Mouse (Mus musculus) layer of hippocampus, postnatal 10 days (tissue): ENCODE data around the gene Nmnat2. TPM values are rescaled to one million over a fixed set of nuclear protein-coding genes. Genes with fewer than 3 reads are reported as not detected.
A peak's percentile ranks its signal among the peaks of the same experiment; 100 is the strongest.

ENCODE experiments used
- DNase-seq, 2 experiments: peaks; one replicate each; pipeline ENCODE4 v3.0.0; 2021; ENCODE audit warnings: low spot score in 2 of 2
- long read RNA-seq: library from polyadenylated mRNA; stranded (forward); transcript quantifications from one replicate; pipeline ENCODE4 v2.0.0, GENCODE M21; 2023
- total RNA-seq, 2 experiments: library from RNA; stranded (reverse); gene quantifications; 2 replicates each; pipeline ENCODE4 v1.2.3; 2021

The Nmnat2 gene
- total RNA-seq = 100 to 1,000 TPM in 1 of 2 experiments, 10 to 100 TPM in 1; 99.2 to 106 TPM
- long read RNA-seq, partial matches to known transcripts = 27 of 27 reads
- long read RNA-seq, other reads (novel, unspliced or antisense) = 0 of 27 reads

DNA sequence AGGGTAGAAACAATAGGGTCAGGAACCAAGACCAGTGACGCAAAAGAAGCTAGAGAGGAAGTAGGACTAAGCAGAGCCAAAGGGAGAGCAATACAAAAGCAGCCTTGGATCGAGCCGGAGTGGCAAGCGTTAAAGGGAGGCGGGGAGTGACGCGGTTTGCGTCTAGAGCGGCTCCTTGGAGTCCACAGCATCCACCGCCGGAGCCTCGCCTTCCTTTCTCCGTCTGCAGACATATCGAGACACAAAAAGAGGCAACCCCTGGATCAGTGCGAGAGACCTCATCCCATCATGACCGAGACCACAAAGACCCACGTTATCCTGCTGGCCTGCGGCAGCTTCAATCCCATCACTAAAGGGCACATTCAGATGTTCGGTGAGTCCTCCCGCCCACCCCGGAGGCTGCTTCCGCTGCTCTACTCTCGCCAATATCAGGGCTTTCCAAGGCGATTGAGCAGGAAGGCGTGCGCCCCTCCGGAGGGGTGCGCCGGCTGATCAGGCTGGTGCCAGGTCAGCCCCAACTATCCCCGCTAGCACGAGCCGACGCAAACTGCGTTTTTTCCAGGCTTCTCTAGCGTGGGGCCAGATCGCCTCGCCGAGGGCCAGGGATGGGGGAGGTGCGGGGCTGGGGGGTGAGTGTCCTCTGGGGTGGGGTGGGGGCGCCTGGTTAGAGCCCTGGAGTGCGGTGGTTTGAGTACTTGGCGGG, at the start of gene Nmnat2:
Gene Nmnat2, plus strand, starts transcription at position 173 of the 703 bp plus-strand sequence.
- DNase-seq = peak; percentile 70 to 73

DNA sequence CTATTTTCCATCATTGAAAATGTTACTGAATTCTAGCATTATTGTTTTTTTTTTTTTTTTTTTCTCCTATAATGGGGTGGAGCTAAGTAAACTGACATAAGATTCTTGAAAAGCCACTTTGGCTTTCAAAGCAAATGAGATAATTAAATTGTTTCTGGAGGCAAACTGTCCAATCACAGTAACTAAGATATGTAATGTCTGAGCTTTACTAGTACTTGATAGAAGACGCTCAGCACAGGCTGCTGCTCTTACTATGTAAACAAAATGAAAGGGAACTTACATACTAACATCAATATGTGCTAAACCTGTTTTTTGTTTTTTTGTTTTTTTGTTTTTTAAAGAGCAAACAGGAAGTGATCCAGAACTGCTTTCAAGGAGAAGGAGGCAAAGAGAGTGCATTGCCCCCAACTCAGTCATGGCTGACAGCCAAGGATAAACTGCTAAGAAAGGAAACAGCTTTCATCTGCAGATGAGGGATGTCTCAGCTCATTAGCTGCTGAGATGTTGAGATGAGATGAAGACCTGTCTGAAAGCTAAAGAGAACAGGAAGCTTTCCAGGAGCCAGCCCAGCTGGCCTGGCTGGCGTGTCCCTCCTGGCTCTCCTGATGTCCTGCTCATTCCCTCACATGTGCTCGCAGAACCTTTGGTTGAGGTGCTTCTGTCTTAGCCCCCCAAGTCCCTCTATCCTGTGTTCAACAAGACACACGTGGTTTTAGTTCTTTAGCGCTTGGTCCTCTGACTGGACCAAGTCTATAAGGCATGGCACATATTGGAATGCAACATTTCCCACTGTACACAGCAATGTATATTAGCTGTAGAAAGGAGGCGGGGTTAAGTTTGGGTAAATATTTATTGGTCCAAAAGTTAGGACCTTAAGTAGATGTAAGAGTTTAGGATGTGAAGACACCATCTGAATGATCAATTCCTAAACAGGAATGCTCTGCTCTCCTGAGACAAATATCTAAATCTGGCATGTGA, 41.0 kb upstream of the Nmnat2 start:
- DNase-seq = no peak

DNA sequence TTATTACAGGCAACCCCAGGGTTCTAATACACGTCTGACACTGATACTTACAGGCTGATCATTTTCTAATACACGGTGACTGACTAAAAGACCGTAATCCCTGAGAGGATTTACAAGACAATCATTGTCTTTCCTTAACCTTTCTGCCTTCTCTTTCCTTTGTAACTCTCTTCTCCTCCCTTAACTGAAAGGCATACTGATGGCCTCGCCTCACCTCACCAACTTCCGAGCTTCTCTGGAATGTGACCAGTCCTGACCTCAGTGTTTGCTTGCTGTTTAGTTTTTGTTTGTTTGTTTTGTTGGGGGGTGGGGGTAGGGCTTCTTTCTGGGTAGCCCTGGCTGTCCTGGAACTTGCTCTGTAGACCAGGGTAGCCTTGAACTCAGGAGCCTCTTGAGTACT, 39.0 kb upstream of the Nmnat2 start:
- DNase-seq = no peak

DNA sequence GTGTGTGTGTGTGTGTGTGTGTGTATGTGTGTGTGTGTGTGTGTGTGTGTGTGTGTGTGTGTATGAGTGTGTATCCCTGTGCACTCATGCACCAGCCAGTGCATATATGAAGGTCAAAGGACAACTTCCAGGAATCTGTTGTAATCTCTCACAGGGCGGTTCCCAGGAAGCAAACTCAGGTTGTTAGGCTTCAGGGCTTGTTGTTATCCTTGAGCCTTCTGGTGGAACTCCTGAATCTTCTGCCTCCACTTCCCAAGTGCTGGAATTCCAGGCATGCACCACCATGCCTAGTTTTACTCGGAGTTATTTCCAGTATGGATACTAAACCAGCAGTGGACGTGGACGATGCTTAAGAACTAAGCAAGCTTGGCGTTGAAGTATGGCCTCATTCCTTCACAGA, 37.9 kb upstream of the Nmnat2 start:
- DNase-seq = no peak

DNA sequence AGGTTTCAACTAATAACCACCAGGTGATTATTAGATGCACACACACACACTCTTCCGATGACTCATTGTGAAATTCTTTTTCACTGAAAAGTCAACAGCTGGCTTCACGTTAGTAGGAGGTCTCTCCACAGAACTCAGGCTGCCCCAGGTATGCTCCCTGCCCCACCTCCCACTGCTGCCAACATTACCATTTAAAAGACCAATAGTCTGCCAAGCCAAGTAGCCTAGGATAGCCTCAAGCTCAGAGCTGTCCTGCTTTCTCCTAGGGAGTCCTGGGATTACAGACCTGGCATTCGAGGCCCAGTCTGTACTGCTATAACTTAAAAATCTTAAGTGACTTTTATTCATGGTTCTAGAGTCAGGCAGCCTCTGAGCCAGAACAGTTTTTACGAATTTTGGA, 37.2 kb upstream of the Nmnat2 start:
- DNase-seq = no peak

DNA sequence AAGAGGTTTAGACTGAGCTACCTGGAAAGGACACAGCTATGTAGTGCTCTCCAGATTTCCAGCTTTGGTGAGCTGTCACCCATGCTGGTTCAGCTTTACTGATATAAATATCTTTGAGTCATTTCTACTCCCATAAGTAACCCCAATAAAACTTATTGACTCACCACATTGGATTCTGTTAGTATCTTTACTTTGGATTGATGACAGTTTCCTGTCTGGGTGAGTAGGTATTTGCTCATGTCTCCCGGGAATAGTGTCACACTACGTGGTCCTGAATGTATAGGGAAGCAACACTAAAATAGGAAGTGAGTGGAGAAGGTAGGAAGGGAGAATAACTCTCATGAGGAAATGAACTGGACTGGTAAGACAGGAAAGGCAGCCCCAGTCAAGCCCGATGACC, 33.0 kb upstream of the Nmnat2 start:
- DNase-seq = no peak

DNA sequence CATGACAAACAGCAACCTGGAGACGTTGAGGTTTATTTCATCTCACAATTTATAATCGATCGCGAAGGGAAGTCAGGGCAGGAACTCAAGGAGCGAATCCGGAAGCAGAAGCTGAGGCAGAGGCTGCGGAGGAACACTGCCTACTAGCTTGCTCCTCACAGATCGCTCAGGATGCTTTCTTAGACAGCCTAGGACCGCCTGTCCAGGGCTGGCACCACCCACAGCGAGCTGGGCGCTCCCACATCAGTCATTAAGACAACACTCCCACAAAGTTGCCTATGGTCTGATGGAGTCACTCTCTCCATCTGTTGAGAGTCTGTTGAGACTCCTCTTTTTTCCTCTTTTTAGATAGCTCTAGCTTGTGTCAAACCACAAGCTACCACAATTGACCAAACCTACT, 20.8 kb upstream of the Nmnat2 start:
- DNase-seq = no peak

DNA sequence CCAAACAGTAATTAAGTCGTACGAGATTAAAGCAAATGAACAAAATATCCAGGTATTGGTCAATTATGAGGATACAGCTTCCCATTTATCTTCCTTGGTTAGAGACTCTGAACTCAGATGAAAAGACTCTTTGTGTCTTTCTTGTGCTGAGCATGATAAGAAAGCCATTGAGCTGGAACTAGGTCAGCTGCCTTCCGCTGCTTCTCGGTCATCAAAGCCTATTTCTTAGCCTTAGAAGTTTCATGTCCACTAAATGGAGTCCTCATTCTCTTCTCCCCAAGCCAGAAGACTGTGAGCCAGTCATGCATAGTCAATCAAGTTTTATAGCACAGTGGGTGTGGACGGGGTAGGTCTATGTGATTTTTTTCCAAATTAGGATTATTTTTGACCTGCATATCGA, 19.3 kb upstream of the Nmnat2 start:
- no peak for DNase-seq

DNA sequence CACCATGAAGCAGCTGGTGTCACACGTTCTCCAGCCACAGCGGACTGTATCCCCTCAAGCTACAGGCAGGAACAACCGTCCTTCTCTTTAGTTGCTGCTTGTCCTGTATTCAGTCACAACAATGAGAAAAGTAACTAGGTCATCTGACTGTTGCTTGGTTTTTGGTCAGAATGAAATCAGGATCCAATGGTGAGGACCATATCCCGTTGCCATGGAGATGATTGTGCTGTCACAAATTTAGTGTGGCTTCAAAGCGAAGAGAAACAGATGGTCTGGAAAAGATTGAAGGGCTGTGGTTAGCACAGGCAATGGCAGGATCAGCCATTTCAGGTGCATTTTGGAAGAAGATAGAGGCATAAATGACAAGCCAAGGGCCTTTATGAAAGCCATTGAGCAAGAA, 18.4 kb upstream of the Nmnat2 start:
- DNase-seq = no peak

DNA sequence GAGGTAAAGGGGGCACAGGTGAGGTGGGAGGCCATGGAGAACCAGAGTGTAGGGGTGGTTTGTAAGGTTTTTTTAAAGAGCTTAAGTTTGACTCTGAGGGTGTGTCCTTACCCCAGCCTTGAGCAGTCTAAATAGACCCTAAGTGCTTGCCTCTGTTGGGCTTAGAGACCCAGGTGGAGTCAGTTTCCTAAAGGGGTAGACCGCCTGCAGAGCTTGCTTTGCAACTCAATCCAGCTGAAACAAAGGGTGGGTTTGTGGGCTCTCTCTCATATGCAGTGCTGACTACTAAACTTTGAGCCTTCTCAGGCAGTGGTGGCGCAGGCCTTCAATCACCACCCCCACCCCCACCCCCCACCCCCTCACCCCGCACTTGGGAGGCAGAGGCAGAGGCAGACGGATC, 11.8 kb upstream of the Nmnat2 start:
- DNase-seq = no peak

DNA sequence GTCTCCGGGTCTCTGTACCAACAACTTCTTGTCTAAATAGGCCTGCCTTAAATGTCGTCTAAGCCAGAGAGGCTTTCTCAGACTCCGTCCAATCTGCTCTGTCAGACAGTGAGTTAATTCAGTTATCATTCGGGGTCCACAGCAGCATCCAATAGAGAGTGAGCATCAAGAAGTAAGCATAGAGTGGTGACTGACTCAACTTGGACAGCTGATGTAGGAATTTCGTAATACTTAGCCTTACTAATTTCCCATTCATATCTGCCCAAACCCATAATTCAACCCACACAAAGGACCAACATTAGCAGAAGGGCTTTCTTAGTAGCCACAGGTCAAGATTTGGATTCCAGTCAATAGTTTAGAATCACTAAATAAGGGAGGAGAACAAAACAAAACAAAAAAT, 626 bp upstream of the Nmnat2 start:
- DNase-seq = no peak

DNA sequence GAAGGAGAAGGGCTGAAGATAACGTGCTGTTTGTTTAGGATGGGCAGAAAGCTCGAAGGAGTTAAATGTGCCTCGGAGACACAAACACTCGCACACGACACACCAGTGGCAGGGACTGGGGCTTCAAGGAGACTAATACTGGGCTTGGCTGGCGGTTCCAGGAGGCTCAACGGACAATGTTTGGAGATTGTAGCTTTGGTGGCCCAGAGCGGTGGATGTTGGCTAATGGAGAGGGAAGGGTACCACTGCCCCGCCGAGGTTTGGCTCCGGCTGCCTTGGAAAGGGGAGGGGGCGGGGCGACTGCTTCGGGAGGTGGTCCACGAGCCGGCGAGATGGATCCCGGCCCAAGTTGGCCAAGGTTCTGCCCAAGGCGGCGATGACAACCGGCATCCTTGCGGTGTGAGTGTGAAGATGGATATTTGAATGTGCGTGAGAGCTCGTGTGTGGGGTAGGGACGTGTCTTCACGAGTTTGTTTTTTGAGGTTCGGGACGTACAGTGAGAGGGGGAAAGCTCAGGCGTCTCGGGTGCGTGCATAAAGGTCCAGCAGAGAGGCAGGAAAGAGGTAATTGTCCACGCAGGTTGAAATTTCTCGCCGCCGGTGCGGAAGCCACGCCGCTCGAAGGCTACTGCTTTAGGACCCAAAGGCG, 895 bp downstream of the Nmnat2 start:
- DNase-seq = peak; percentile 40 to 51

DNA sequence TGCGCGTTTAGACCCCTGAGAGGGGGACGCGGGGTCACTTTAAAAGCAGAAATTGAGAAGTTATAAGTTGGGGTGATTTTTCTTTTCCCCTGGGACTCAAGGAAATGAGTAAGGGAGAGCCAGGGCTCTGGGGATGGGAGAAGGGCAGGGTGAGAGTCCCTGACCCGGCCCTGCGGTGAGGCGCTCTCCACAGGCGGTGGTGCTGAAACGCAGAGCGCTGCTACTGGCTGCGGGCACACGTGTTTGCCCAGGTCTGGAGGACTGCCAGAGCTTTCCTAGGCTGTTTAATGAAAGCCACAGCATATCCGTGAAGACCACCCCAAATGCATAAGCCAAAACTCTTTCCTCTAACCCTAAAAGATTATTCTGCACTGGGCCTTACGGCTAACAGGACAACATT, 1.4 kb downstream of the Nmnat2 start:
- DNase-seq = peak; percentile 60 to 65

DNA sequence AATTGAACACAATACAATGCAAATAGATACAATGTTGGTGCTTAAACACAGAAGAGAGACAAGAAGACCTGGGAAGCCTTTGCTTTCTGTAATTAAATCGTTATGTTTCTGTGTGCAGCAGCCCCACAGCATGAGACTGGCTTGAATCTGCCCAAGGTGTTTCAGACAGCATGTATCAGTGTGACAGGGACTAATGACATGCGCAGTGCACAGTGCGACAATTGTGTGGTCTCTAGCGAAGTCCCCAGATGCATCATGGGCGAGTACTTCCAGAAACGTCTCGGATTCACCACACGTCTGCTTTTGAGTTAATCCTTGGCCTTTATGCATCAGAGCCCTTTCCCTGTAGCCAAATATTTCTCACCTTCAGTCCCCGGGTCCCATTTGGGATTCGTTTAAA, 9.6 kb downstream of the Nmnat2 start:
- no peak for DNase-seq

DNA sequence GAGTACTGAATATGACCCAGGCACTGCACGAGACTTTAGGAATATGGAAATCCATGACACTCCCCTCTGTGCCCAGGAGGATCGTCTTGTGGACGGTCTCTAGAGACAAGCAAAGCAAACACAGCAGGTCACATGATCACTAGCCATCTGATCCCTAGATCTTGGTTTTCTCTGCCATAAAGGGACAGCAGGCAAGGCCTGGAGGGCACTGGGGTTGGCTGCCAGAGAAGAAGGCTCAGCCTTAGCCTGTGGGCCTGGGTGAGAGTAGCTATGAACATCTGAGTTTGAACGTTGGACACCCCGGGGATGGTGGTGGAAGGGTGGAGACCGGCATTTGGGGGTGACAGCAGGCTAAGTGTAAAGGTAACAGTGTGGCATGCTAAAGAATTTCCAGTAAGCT, 11.4 kb downstream of the Nmnat2 start:
- DNase-seq = no peak

DNA sequence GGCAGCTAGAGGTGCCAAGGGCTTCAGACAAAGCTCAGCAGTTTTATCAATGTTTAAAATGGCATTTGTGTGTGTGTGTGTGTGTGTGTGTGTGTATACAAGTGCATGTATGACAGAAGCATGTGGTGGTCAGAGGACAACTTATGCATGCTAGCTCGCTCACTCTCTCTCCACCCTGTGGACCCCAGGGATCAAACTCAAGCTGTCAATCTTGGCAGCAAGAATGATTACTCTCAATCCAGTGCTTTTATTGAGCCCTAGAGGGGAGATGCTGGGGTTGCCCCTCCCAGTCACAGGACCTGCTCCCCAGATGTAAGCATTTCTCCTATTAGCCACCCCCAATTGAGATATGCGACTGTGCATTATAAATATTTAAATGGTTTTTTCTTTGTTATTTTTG, 11.9 kb downstream of the Nmnat2 start:
- DNase-seq = no peak

DNA sequence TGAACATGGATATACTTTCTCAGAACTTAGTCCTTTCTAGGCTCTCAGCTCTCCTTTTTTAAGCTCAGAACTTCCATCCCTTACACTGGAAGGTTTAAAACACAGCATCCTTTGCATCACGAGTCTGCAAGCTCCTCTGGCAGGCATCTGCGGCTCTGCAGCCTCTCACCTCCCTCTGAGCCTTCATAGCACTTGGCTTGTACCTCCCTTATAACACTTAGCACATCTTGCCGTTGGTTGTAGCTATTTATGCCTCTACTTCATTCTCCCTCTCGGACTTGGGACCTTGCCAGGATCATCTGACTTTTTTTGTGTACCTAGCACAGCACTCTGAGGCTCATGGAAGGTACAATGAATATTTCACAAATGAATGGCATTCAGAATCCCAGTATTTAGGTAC, 14.3 kb downstream of the Nmnat2 start:
- no peak for DNase-seq

DNA sequence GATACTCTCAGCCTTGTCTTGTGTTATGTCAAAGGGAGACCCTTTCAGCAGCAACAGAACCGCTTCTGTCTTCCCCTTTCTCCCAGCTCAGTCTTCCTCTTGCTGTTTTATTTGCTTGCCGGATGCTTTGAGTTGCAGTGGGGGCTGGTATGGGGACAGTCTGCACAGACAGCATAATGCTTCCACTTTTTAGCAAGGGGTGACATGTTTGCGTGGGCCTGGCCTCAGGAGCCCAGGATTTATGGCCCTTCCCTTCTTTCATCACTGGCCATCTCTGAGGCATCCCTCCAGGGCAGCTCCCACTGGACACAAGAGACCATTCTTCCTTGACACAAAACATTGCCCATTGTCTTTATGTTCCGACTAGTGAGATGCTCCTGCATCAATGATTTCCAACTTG, 18.2 kb downstream of the Nmnat2 start:
- DNase-seq = no peak

DNA sequence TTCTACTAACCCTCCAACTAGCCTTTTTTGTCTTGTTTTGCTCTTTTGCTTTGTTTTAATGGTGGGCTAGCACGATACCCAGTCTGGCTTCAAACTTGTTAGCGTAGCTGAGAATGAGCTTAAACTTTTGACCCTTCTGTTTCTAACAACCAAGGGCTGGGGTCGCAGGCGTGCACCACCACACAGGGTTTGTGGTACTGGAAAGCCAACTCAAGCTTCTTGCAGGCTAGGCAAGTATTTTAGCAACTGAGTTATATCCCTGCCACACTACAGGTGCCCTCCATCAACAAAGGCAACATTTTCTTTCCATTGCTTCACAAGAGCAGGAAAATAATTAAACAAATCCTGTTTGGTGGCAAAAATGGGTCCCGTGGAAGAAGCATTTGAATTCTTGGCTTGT, 18.6 kb downstream of the Nmnat2 start:
- no peak for DNase-seq

DNA sequence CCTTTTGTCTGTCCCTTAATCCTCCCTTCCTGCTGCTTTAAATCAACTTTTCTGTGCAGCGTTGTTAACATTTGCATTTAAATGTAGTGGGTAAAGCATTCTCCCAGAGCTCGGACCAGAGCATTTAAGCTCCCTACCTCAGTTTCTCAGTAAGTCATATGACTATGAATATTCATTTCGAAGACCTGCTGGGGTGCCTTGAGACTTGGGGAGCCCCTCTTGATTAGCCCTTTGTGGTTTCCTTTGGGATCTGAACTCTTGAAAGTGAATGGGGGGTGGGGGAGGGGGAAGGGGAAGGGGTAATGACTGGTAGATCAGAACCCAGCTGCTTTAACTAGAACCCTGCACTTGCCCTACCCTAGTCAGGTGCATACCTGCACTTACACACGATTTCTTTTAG, 19.1 kb downstream of the Nmnat2 start:
- DNase-seq = no peak

DNA sequence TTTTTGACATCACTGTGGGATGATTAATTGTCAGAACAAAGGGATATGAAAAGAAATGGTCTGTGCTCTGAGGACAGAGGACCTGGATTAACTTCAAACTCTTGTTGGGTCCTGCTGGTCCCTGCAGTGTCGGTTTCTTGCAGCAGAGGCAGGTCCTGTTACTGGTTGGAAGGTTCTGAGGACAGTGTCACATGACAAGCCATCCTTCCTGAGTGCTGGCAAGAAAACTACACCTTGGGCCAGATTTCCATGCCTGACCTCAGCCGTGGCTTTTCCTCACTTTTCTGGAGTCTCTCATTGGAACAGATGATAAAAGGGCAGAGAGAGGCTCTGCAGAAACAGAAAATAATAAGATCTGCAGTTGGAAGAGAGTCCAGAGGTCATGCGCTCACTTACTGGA, 20.4 kb downstream of the Nmnat2 start:
- DNase-seq = no peak

DNA sequence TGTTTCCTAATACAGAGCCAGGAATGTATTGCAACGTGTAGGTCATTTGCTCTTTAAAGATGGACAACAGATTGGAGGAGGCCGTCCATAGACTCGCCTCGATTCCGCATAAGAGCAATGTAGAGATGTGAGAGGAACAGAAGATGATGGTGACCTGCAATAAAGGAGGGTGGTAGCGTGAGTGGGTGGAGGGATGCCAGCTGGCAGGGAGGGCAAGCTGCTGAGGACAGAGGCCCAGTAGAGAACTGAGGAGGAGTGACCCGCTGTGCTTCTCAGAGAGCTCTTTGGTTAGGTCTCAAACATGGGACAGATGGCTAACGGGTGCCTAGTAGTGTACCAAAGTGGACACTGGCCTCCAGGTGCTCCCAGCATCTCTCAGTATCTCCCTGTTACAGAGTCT, 23.9 kb downstream of the Nmnat2 start:
- no peak for DNase-seq
